Mouse (Mus musculus) CH12.LX (cell line): ENCODE measurements at regions not wholly inside any gene's neighbourhood (a gene's known extent, or its start where the extent isn't known, plus 50 kb on each side); places are given as distances from the start of the nearest gene placed in this dataset.

Experiments
- DNase-seq: peaks from one replicate; pipeline ENCODE4 v3.0.0-alpha.2; 2013; ENCODE audit errors: extremely low read depth
- H3K27ac ChIP-seq: 2 replicates; pipeline ENCODE4 v1.5.1; 2012; ENCODE audit warnings: low read depth, mild to moderate bottlenecking, control low read depth, moderate library complexity; ENCODE audit not compliant: insufficient read depth
- H3K27me3 ChIP-seq: replicated peaks from 2 replicates; pipeline ENCODE3; 2012; ENCODE audit warnings: inconsistent platforms
- H3K36me3 ChIP-seq, 2 experiments: replicated peaks in 1 of 2; 2 replicates each; pipeline versions ENCODE3 to v1.6.1; 2012; ENCODE audit warnings: inconsistent platforms in 1 of 2, low read length in 1 of 2, mild to moderate bottlenecking in 1 of 2, mixed read lengths in 1 of 2, moderate library complexity in 1 of 2; ENCODE audit not compliant: control insufficient read depth in 1 of 2, insufficient read depth in 1 of 2
- H3K4me1 ChIP-seq, 2 experiments: 2 replicates each; pipeline ENCODE4 v1.6.1; 2012; ENCODE audit warnings: inconsistent platforms in 1 of 2, moderate library complexity in 1 of 2; ENCODE audit not compliant: insufficient read depth in 2 of 2, control insufficient read depth in 1 of 2
- H3K4me2 ChIP-seq: 2 replicates; pipeline ENCODE4 v1.6.1; 2012; ENCODE audit warnings: low read depth, mild to moderate bottlenecking, control low read depth; ENCODE audit not compliant: poor library complexity, insufficient read depth, severe bottlenecking
- H3K4me3 ChIP-seq, 3 experiments: fragments of 150-350 bp in 1 of 3; sonication (generic) in 1 of 3; replicated peaks in 1 of 3; 2 replicates each; pipeline versions ENCODE3 to v1.5.1; 2011 to 2012; ENCODE audit warnings: low read depth in 2 of 3, low read length in 2 of 3, mild to moderate bottlenecking in 2 of 3, moderate library complexity in 2 of 3, control low read depth in 1 of 3, improper control_type of control experiment in 1 of 3, inconsistent platforms in 1 of 3, mixed read lengths in 1 of 3; ENCODE audit not compliant: poor library complexity in 1 of 3
- H3K79me2 ChIP-seq: replicated peaks from 2 replicates; pipeline ENCODE4 v1.6.1; 2012; ENCODE audit warnings: mild to moderate bottlenecking, moderate library complexity; ENCODE audit not compliant: control insufficient read depth, poor library complexity, insufficient read depth, severe bottlenecking; ENCODE audit errors: extremely low read depth
- H3K9ac ChIP-seq: 2 replicates; pipeline ENCODE4 v1.6.1; 2012; ENCODE audit warnings: low read depth, mild to moderate bottlenecking, control low read depth, moderate library complexity; ENCODE audit not compliant: insufficient read depth
- H3K9me3 ChIP-seq: replicated peaks from 2 replicates; pipeline ENCODE3; 2012; ENCODE audit warnings: low read length, inconsistent platforms, mixed read lengths
- BHLHE40 ChIP-seq: IDR thresholded peaks from 2 replicates; pipeline ENCODE4 v1.6.1; 2011; ENCODE audit warnings: mild to moderate bottlenecking, low read depth, low read length, improper control_type of control experiment
- CHD2 ChIP-seq: IDR thresholded peaks from 2 replicates; pipeline ENCODE4 v1.6.1; 2011; ENCODE audit warnings: low read length, improper control_type of control experiment
- CTCF ChIP-seq, 2 experiments: IDR thresholded peaks in 1 of 2; conservative IDR thresholded peaks in 1 of 2; 2 replicates each; pipeline ENCODE4 v1.5.1; 2011 to 2012; ENCODE audit warnings: low read depth in 2 of 2, low read length in 2 of 2, improper control_type of control experiment in 1 of 2, inconsistent platforms in 1 of 2, mild to moderate bottlenecking in 1 of 2, moderate library complexity in 1 of 2
- E2F4 ChIP-seq: IDR thresholded peaks from 2 replicates; pipeline ENCODE4 v1.6.1; 2011; ENCODE audit warnings: low read depth, low read length, improper control_type of control experiment; ENCODE audit not compliant: insufficient replicate concordance
- ELF1 ChIP-seq: IDR thresholded peaks from 2 replicates; pipeline ENCODE4 v1.6.1; 2014; ENCODE audit warnings: low read depth, mild to moderate bottlenecking, inconsistent platforms, low read length, improper control_type of control experiment
- ETS1 ChIP-seq: conservative IDR thresholded peaks from 2 replicates; pipeline ENCODE4 v1.6.1; 2012; ENCODE audit warnings: low read depth, mild to moderate bottlenecking, inconsistent platforms, low read length, improper control_type of control experiment, moderate library complexity
- IRF4 ChIP-seq: IDR thresholded peaks from 2 replicates; pipeline ENCODE4 v1.6.1; 2014; ENCODE audit warnings: low read depth, mild to moderate bottlenecking, inconsistent platforms, low read length, improper control_type of control experiment
- KAT2A ChIP-seq: IDR thresholded peaks from 2 replicates; pipeline ENCODE4 v1.6.1; 2012; ENCODE audit warnings: low read length, improper control_type of control experiment, inconsistent platforms; ENCODE audit not compliant: insufficient replicate concordance
- MAX ChIP-seq: IDR thresholded peaks from 2 replicates; pipeline ENCODE4 v1.6.1; 2011; ENCODE audit warnings: low read length, improper control_type of control experiment
- MAZ ChIP-seq: IDR thresholded peaks from 2 replicates; pipeline ENCODE4 v1.6.1; 2012; ENCODE audit warnings: low read depth, mild to moderate bottlenecking, inconsistent platforms, low read length, improper control_type of control experiment, moderate library complexity
- MYC ChIP-seq: IDR thresholded peaks from 2 replicates; pipeline ENCODE4 v1.6.1; 2011; ENCODE audit warnings: low read depth, mild to moderate bottlenecking, improper control_type of control experiment, low read length
- NELFE ChIP-seq: IDR thresholded peaks from 2 replicates; pipeline ENCODE4 v1.6.1; 2011; ENCODE audit warnings: low read depth, low read length, improper control_type of control experiment
- RAD21 ChIP-seq: IDR thresholded peaks from 2 replicates; pipeline ENCODE4 v1.6.1; 2011; ENCODE audit warnings: low read depth, mild to moderate bottlenecking, low read length, improper control_type of control experiment, moderate library complexity
- RCOR1 ChIP-seq: conservative IDR thresholded peaks from 2 replicates; pipeline ENCODE4 v1.6.1; 2012; ENCODE audit warnings: low read depth, mild to moderate bottlenecking, inconsistent platforms, low read length, improper control_type of control experiment
- SIN3A ChIP-seq: IDR thresholded peaks from 2 replicates; pipeline ENCODE4 v1.6.1; 2012; ENCODE audit warnings: low read length, improper control_type of control experiment, inconsistent platforms
- USF1 ChIP-seq: IDR thresholded peaks from 2 replicates; pipeline ENCODE4 v1.6.1; 2014; ENCODE audit warnings: low read depth, mild to moderate bottlenecking, inconsistent platforms, low read length, improper control_type of control experiment
- USF2 ChIP-seq: conservative IDR thresholded peaks from 2 replicates; pipeline ENCODE4 v1.6.1; 2011; ENCODE audit warnings: low read depth, low read length, improper control_type of control experiment
- ZC3H11A ChIP-seq: IDR thresholded peaks from 2 replicates; pipeline ENCODE4 v1.6.1; 2012; ENCODE audit warnings: low read depth, mild to moderate bottlenecking, inconsistent platforms, low read length, improper control_type of control experiment
- ZKSCAN1 ChIP-seq: IDR thresholded peaks from 2 replicates; pipeline ENCODE4 v1.6.1; 2012; ENCODE audit warnings: low read depth, inconsistent platforms, low read length, improper control_type of control experiment, borderline replicate concordance
- dilution Hi-C: fragments of 300-500 bp; cut with MboI; formaldehyde crosslinking; loops from 2 replicates; pipeline ENCODE4 v1.14.3; 2020; ENCODE audit warnings: low sequenced_read_pairs; ENCODE audit not compliant: extremely low pct_unique_long_range_greater_than_20kb, extremely low pct_ligation_motif_present
- in situ Hi-C: fragments of 300-500 bp; cut with MboI; formaldehyde crosslinking; loops from 3 replicates; pipeline ENCODE4 v1.14.3; 2019; ENCODE audit warnings: low sequenced_read_pairs, low pct_ligation_motif_present, low pct_unique_long_range_greater_than_20kb, mixed read lengths

GRCm38 (mm10) chr13:16769848-16770422 is 758.3 kb downstream of the Inhba start:
- no peaks in the 10 kb centered on the region for H3K9me3 ChIP-seq
- H3K4me2 ChIP-seq, result no peak overlapping the region
- no peak overlapping the region for H3K27ac ChIP-seq
- in situ Hi-C loops, result loop anchor here (25.0 kb wide), 1 partner anchor 758 kb away; the partner anchor contains the start of gene Inhba
- H3K27me3 ChIP-seq, result no peaks in the 10 kb centered on the region
- TF ChIP-seq MAX, result no peak
- no peak for TF ChIP-seq MYC
- no peak for TF ChIP-seq ETS1
- no peak for TF ChIP-seq NELFE
- no peak for TF ChIP-seq BHLHE40
- no peak overlapping the region for H3K9ac ChIP-seq
- no peaks in the 10 kb centered on the region for H3K36me3 ChIP-seq
- H3K79me2 ChIP-seq, result no peaks in the 10 kb centered on the region
- no peak overlapping the region for H3K4me3 ChIP-seq
- dilution Hi-C loops, result no loop called here
- DNase-seq, result no peak
- H3K4me1 ChIP-seq, result no peaks in the 10 kb centered on the region

- H3K9ac ChIP-seq, result no peak overlapping the region
- in situ Hi-C loops (loop anchor here (25.0 kb wide), 1 partner anchor 760 kb away; the partner anchor contains the start of gene Inhba), dilution Hi-C loops (no loop called here)
- no peak overlapping the region for H3K4me2 ChIP-seq
- no peaks in the 10 kb centered on the region for H3K79me2 ChIP-seq
- H3K4me3 ChIP-seq, result no peak overlapping the region
- H3K27ac ChIP-seq, result no peak overlapping the region
- no peaks in the 10 kb centered on the region for H3K4me1 ChIP-seq
- H3K27me3 ChIP-seq, result no peaks in the 10 kb centered on the region
- no peaks in the 10 kb centered on the region for H3K36me3 ChIP-seq
- TF ChIP-seq USF1, result no peak
- TF ChIP-seq E2F4, result no peak
- TF ChIP-seq CTCF (conservative IDR thresholded peaks at IDR 0.05 in 1 of 2, IDR thresholded peaks at IDR 0.05 in 1 of 2; ENCODE audit: low read depth in 2 of 2, low read length in 2 of 2), result no peak
- TF ChIP-seq MYC, result no peak
- no peak for TF ChIP-seq IRF4
- DNase-seq, result no peak
- H3K9me3 ChIP-seq, result no peaks in the 10 kb centered on the region
These were observed 760.2 kb downstream of the Inhba start for GRCm38 (mm10) chr13:16771845-16772244.

- H3K79me2 ChIP-seq, result no peaks in the 10 kb centered on the region
- H3K27me3 ChIP-seq, result no peaks in the 10 kb centered on the region
- no peak overlapping the region for H3K27ac ChIP-seq
- no peaks in the 10 kb centered on the region for H3K4me1 ChIP-seq
- H3K4me2 ChIP-seq, result no peak overlapping the region
- dilution Hi-C loops, result no loop called here
- H3K36me3 ChIP-seq, result no peaks in the 10 kb centered on the region
- in situ Hi-C loops, result no loop called here
- H3K9me3 ChIP-seq, result no peaks in the 10 kb centered on the region
- TF ChIP-seq USF2 (no peak), MYC (no peak), RAD21 (no peak), E2F4 (no peak), CHD2 (no peak), BHLHE40 (no peak), KAT2A (no peak), RCOR1 (no peak), CTCF (conservative IDR thresholded peaks at IDR 0.05 in 1 of 2, IDR thresholded peaks at IDR 0.05 in 1 of 2; ENCODE audit: low read depth in 2 of 2, low read length in 2 of 2) (no peak), MAZ (no peak), ZC3H11A (no peak), ELF1 (no peak), SIN3A (no peak), ZKSCAN1 (no peak)
- DNase-seq, result no peak
- H3K9ac ChIP-seq, result no peak overlapping the region
- H3K4me3 ChIP-seq, result no peak overlapping the region
These were observed 793.9 kb downstream of the Inhba start for GRCm38 (mm10) chr13:16805560-16805959.
